ENCODE assay signal across 14 mouse cellular contexts in the genomic region with DNA sequence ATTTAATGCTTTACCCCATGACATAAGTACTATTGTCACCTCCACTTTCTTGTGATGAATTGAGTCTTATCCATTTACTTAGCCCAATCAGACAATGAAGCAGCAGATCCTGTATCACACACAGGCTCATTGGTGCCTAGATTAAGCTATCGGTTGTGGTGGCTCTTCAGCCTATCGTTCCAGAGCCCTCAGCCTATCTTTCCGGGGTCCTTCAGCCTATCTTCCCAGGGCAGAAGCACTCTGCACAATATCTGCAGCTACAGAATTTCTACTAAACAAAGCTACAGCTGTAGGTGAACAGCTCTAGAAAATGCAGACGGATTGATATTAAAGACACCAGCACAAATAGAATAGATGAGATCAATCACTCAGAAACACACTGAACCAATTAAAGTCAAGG.
"Had no signal": no experiment of that assay in that cellular context is flagged by ENCODE, and none has a peak within 500 bp of the region (broad histone marks: within the 10 kb centered on the region; RNA-seq: fewer than 3 reads in every experiment).

No protein-coding gene starts in this region.

- H3K4me1 ChIP-seq: kidney, embryonic 15.5 days; midbrain, embryonic 15.5 days; neural tube, embryonic 13.5 days had no signal

- ATAC-seq: intestine, embryonic 16.5 days; midbrain, embryonic 15.5 days had no signal

- H3K4me3 ChIP-seq: kidney, embryonic 15.5 days; limb, embryonic 13.5 days; midbrain, embryonic 15.5 days; neural tube, embryonic 13.5 days had no signal

- H3K27me3 ChIP-seq: kidney, embryonic 15.5 days; limb, embryonic 13.5 days; midbrain, embryonic 15.5 days; neural tube, embryonic 13.5 days had no signal

- H3K9ac ChIP-seq: kidney, embryonic 15.5 days; limb, embryonic 13.5 days; midbrain, embryonic 15.5 days; neural tube, embryonic 13.5 days had no signal

- H3K4me2 ChIP-seq: kidney, embryonic 15.5 days; limb, embryonic 13.5 days; midbrain, embryonic 11.5 days; midbrain, embryonic 15.5 days; neural tube, embryonic 13.5 days had no signal

- H3K27ac ChIP-seq: kidney, embryonic 15.5 days; limb, embryonic 13.5 days; midbrain, embryonic 15.5 days; neural tube, embryonic 13.5 days had no signal

- H3K9me3 ChIP-seq: kidney, embryonic 15.5 days; limb, embryonic 13.5 days; midbrain, embryonic 15.5 days; neural tube, embryonic 13.5 days had no signal

- H3K36me3 ChIP-seq: kidney, embryonic 15.5 days; limb, embryonic 13.5 days; midbrain, embryonic 15.5 days; neural tube, embryonic 13.5 days had no signal

- DNase-seq: kidney, adult 2 months; kidney, postnatal 14 days; left cerebral cortex, postnatal 4 days; lung, adult 18-20 months; retina, postnatal 1 day; right cerebral cortex, postnatal 4 days; spleen, adult 18-20 months; thymus, postnatal 14 days had no signal
